Mouse (Mus musculus): Measurements from ENCODE around the gene Aig1.

DNA sequence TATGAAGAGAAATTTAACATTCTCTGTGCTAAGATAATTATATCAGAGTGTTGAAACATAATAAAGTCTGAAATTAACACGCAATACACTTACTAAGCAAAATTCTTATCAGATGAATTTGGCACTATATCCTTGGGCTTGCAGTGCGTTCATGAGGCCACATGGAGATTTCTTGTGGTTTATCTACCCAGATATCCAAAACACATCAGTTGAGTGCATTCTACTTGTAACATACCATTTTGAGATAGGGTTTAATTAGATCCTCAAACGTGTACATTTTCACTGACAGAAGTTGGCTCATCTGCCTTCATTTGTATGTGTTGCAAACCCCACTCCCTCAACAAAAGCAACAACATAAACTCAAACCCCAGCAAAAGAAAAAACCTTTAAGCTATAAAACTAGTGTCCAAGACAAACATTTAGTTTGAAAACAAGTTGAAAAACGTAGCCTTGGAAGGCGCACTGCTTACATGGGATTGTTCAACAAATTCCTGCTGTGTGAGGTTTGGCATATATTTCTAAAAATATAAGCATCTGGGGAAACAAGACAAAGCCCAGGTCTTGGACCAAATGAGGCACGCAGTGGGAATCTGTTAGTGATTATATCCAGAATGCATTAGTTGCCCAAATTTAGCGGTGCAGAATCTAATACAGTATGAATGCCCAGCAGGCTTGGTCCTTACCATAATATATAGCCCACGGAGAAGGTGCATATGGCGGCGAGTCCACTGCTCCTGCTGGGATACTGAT lies 178.8 kb downstream of the Aig1 start:
- TF ChIP-seq POLR2A (IDR thresholded peaks at IDR 0.05; ENCODE audit: insufficient read depth, low read length) (no peak), CTCF (IDR thresholded peaks at IDR 0.05; ENCODE audit: low read depth, low read length) (no peak)
